Mouse (Mus musculus) brain, embryonic 18.5 days (tissue): ENCODE results near the gene Smim4.

ENCODE experiments used
- DNase-seq: peaks from one replicate; pipeline ENCODE4 v3.0.0-alpha.2; 2012; ENCODE audit warnings: low read depth, low spot score

Gene Smim4

DNA sequence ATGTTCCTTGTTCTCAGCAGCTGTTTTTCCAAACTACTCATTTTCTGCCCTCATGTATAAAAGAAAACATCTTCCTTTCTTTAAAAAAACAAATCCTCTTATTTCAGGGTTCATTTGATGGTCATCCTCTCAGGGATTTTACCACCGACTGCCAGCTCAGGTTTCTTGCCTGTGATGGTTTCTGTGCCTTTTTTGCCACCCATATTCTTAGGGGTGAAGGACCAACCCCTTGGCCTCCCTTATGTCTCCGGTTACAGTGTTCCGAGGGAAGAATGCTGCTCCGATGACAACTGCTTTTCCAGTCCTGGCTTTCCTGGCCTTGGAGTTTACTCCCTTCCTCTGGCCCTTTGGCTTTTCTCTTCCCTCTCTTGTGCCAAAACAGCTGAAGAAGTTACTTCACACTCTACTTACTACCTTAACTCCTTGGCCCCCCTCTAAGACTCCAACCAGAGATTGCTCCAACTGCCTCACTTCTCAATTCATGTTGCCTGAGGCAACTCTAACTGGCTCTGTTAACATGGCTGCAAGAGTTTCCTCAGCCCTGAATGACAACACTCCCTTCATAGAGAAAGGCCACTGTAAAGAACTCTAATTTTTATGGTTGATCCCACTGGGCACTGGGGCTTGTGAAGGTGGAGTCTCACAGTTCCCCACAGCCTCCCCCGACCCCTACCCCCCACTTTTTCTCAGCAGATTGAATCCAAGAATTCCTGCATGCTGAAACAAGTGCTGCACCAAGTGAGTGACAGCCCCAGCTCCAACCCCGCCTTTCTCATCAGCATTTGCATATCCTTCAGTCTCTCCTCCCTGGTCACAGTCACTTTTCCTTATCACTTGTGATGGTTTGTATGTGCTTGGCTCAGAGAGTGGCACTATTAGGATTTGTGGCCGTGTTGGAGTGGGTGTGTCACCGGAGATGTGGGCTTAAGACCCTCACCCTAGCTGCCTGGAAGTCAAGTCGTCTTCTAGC, 3.4 kb downstream of the Smim4 start:
- DNase-seq, result no peak

DNA sequence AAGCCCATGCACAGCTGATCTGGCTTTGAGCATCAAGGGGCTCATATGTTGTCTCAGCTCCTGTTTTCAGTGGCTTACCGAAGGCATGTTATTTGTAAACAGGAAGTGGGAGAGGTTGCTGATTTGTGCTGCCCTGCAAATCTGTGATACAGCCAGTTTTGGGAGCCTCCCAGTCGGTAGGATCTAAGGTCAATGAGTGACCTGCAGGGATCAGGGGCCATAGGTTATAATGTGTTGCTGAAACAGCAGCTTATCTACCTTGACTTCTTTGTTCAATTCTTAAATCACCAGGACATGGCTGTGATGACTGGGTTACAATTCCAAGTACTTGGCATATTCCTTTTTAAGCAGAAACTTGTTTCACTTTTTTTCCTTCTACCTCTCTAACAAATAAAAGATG, 13.2 kb downstream of the Smim4 start:
- DNase-seq, result no peak

DNA sequence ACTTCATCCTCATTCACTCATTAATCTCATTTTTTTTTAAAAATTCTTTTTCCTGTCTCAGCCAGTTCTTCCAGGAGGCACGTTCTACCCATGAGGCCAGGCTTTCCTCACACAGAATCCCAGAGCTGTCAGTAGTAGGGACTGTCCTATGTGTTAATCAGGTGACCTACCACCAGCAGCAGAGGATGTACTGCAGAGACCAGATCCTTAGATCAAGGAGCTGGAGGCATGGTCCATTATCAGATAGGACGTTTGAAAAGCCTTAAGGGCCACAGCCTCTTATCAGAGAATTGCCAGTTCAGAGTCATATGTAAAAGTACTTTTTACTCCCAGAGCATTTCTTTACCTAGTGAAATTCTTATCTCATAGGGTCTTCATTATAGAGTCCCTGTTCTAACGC, 14.7 kb downstream of the Smim4 start:
- DNase-seq, result no peak

DNA sequence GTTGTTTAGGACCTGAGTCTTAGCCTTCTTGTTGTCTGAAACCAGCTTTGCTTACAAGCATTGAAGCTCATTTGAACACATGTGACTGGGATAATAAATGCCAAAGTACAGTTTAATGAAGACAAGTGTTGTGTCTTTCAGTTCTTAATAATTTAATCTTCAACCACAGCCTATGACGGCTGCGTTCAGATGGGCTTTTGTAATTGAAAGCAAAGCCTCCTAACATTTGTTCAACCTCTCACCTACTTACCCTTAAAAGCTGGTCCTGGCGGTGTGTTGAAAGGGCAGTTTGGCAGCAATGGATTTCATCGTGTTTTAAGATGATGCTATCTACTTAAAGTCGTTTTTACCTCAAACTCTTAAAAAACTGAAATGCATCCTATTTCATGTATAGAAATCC, 16.6 kb downstream of the Smim4 start:
- DNase-seq, result no peak

DNA sequence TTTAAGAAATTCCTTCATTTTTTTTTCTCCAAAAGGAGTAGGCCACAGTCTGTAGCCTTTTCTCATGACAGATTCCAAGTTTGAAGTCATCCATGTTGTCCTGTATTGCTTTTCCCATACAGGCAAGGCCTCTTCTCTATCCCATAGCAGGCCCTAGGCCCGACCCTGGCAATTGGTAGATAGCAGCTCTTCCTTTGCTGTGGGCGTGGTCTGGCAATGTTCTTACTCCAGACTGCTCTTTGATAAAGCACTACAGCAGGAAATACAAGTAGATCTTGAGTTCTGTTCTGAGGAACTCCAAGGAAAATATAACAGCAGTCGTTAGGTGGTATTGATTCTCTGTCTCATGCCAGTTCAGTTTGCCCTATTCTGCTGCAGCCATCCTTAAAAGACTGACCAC, 18.1 kb downstream of the Smim4 start:
- no peak for DNase-seq

DNA sequence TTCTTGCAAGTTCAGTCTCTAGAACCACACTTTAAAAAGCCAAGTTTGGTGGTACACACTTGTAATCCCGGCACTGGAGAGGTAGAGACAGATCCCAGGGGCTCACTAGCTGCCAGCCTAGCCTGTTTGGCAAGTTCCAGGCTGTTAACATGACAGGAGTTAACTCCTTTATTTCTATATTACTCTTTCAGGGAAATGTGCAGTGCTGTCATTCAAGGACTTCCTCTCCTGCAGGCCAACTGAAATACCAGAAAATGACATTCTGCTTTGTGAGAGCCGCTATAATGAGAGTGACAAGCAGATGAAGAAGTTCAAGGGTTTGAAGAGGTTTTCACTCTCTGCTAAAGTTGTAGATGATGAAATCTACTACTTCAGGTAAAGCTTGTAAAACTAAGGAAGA, 23.6 kb downstream of the Smim4 start:
- no peak for DNase-seq

DNA sequence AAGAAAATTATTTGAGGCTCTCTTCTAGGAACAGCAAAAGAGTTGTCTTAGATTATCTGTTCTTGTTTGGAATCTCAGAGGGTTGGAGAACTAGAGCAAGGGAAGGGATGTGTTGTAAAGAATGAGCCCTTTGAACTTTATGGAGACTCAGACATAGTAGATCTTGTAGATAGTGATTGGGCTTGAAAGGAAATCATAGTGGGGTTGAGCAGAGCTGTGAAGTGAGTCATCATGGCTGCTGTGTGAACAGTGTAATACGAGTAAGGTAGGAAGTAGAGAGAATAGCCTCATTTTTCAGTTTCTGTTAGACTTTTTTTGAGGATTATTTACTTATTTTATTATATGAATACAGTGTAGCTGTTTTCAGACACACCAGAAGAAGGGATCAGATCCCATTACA, 38.8 kb downstream of the Smim4 start:
- no peak for DNase-seq

DNA sequence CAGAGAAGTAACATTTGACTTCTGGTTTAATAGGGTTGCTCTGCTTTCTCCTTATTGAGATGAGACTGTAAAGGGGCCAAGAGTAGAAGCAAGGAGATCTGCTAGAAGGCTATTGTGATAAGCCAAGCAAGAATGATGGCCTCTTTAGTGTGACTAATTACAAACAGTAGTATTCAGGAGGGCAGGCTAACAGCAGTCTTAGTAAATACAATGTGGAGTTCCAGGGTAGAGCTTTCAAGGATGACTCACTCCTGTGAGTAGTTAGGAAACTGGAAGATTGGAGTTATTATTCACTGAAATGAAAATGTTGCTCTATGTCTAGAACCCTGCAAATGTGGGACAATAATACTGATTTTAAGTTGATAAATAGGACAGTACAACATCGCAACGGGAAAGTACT, 40.2 kb downstream of the Smim4 start:
- no peak for DNase-seq

DNA sequence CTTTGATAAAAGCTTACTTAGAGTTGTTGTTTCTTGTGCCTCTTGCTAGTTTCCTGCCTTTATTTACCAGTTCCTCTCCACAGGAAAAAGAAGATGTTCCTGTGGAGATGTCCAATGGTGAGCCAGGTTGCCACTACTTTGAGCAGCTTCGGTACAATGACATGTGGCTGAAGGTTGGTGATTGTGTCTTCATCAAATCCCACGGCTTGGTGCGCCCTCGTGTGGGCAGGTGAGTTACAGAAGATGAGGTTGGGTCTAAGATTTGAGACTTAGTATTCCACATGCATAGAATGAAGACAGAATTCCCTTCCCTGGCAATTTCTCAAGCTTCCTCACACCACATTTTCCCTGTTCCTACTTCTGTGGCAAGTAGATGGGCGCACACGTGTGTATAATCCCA, 41.3 kb downstream of the Smim4 start:
- DNase-seq, result no peak

DNA sequence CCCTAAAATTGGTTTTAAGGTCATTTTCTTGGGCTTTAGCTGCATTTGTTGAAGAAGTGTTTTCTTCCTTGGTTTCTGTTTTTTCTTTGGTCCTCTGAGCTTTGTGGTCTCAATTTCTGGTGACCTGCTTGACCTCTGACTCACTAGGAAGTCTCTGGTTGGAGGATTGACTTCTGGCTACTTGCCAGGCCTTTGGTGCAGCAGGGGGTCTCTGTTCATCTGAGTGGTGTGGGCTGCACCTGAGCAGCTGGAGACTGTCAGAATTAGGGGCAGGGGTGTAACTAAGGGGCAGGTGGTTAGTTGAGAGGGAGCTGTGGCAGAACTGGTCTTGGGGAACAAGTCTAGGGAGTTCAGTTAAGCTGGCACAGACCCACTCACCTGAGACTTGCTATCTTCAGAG, 47.6 kb downstream of the Smim4 start:
- no peak for DNase-seq

DNA sequence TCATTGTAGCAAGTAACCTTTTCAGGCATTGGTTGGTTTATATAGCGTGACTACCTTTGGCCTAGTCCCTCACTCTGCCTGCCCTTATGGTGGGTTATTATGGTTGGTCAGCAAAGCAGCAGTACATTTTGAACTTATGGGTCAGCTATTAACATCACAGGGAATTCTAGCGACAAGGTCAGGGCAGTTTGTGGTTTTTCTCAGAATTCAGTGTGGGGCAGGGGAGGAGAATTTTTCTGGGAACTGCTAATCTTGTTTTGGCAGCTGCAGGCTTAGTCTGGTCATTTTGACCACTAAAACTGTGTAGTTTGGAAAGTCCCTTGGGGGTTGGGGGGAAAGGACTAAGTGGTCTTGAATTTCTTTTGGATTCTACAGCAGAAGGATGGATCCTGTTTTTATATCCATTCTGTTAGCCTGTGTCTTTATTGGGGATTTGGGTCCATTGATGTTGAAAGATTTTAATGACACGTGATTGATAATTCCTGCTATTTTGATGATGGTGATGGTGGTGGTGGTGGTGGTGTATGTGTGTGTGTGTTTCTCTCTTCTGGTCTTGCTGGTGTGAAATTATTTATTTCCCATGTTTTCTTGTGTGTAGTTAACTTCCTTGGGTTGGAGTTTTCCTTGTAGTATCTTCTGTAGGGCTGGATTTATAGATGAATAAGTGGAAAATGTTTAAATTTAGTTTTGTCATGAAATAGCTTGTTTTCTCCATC, 49.3 kb downstream of the Smim4 start:
- no peak for DNase-seq

DNA sequence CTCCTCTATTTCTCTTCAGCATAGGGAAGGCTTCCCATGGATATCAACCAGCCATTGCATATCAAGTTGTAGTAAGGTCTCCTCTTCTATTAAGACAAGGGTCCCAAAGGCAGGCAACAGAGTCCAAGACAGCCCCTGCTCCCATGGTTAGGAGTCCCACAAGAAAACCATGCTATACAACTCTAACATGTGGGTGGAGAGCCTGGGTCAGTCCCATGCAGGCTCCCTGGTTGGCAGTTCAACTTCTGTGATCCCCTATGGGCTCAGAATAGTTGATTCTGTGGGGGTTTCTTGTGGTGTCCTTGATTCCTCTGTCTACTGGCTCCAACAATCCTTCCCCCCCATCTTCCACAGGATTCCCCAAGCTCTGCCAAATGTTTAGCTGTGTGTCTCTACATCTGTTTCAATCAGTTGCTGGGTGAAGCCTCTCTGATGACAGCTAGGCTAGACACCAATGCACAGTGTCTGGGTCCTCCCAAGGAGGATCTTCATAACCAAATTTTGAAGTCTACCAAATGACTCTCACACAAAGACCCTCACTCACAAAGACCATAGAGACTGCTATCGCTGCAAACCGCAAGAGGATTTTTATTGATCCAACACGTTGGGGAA, 50.1 kb downstream of the Smim4 start:
- no peak for DNase-seq

DNA sequence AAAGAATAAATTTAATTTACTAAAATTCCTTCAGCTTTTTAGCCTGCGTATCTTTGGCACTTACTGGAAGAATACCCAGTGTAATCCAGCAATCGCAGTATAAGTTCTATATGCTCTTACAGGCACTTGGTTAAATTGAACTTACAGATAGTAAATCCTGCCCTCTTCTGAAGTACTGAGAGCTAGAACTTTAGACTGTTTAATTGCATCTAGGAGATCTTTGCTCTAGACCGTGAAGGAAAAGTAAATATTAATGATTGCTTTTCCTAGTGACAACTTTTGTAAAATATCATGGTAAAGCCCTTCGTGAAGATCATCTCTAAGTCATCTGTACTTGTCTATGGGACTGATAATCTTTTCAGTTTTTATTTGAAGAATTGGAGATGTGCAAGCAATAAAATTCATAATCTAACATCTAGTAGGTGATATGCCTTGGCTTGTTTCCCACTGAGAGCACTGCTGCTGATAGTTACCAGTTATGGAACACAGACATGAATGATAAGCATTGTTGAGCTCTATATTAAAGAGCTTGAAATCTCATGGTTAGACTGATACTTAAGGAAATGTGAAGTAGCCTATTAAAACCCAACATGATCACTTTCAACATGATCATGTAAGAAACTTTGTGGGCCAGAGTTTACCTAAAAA, 59.5 kb downstream of the Smim4 start:
- DNase-seq, result no peak

DNA sequence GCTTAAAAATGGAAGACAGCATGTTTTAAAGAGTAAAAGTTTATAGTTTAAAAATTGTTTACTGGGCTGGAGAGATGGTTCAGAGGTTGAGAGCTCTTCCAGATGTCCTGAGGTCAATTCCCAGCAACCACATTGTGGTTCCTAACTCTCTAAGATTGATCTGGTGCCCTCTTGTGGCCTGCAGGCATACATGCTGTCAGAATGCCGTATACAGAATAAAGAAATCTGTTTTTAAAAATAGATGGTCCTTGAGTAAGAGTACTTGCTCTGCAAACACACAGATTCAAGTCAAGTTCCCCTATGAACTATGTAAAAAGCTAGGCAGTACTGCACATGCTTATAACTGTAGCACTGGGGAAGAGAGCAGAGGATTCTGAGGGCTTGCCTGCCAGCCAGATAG, 66.5 kb downstream of the Smim4 start:
- no peak for DNase-seq

DNA sequence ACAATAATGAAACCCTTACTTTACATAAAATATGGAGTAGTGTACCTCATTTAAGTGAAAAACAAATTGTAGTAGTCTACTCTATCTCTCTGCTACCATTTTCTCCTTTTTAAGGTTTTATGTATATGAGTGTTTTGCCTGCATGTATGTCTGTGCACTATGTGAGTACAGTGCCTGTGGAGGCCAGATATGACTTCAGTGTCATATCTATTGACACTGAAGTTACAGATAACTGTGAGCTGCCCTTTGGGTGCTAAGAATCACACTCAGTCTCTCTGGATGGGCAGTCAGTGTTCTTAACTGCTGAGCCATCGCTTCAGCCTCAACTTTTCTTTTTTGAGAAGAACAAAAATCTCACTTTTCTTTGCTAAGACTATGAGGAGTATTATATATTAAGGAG, 82.9 kb downstream of the Smim4 start:
- no peak for DNase-seq

DNA sequence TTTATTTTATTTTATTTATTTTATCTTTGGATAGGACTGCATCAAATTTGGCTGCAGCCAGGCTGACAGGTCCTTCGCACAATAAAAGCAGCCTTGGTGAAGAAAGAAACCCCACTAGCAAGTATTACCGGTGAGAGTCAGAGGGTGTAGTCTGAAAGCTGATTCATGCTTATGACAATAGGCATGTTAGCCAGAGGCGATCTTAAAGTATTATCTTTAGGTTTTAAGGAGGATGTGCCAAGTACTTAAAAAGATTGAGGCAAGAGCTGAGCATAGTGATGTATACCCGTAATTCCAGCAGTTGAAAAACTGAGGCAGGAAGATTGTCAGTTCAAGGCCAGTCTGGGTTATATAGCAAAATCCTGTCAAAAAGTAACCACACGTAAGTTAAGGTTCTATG, 83.5 kb downstream of the Smim4 start:
- DNase-seq, result no peak
